Mouse (Mus musculus) CH12.LX (cell line): ENCODE measurements around the gene Pop4. TPM values are rescaled to one million over a fixed set of nuclear protein-coding genes. Genes with fewer than 3 reads are reported as not detected.

Experiments
- DNase-seq: peaks from one replicate; pipeline ENCODE4 v3.0.0-alpha.2; 2013; ENCODE audit errors: extremely low read depth
- H3K27ac ChIP-seq: 2 replicates; pipeline ENCODE4 v1.5.1; 2012; ENCODE audit warnings: low read depth, mild to moderate bottlenecking, control low read depth, moderate library complexity; ENCODE audit not compliant: insufficient read depth
- H3K27me3 ChIP-seq: replicated peaks from 2 replicates; pipeline ENCODE3; 2012; ENCODE audit warnings: inconsistent platforms
- H3K36me3 ChIP-seq, 2 experiments: replicated peaks in 1 of 2; 2 replicates each; pipeline versions ENCODE3 to v1.6.1; 2012; ENCODE audit warnings: inconsistent platforms in 1 of 2, low read length in 1 of 2, mild to moderate bottlenecking in 1 of 2, mixed read lengths in 1 of 2, moderate library complexity in 1 of 2; ENCODE audit not compliant: control insufficient read depth in 1 of 2, insufficient read depth in 1 of 2
- H3K4me1 ChIP-seq, 2 experiments: 2 replicates each; pipeline ENCODE4 v1.6.1; 2012; ENCODE audit warnings: inconsistent platforms in 1 of 2, moderate library complexity in 1 of 2; ENCODE audit not compliant: insufficient read depth in 2 of 2, control insufficient read depth in 1 of 2
- H3K4me2 ChIP-seq: 2 replicates; pipeline ENCODE4 v1.6.1; 2012; ENCODE audit warnings: low read depth, mild to moderate bottlenecking, control low read depth; ENCODE audit not compliant: poor library complexity, insufficient read depth, severe bottlenecking
- H3K4me3 ChIP-seq, 3 experiments: fragments of 150-350 bp in 1 of 3; sonication (generic) in 1 of 3; replicated peaks in 1 of 3; 2 replicates each; pipeline versions ENCODE3 to v1.5.1; 2011 to 2012; ENCODE audit warnings: low read depth in 2 of 3, low read length in 2 of 3, mild to moderate bottlenecking in 2 of 3, moderate library complexity in 2 of 3, control low read depth in 1 of 3, improper control_type of control experiment in 1 of 3, inconsistent platforms in 1 of 3, mixed read lengths in 1 of 3; ENCODE audit not compliant: poor library complexity in 1 of 3
- H3K79me2 ChIP-seq: replicated peaks from 2 replicates; pipeline ENCODE4 v1.6.1; 2012; ENCODE audit warnings: mild to moderate bottlenecking, moderate library complexity; ENCODE audit not compliant: control insufficient read depth, poor library complexity, insufficient read depth, severe bottlenecking; ENCODE audit errors: extremely low read depth
- H3K9ac ChIP-seq: 2 replicates; pipeline ENCODE4 v1.6.1; 2012; ENCODE audit warnings: low read depth, mild to moderate bottlenecking, control low read depth, moderate library complexity; ENCODE audit not compliant: insufficient read depth
- H3K9me3 ChIP-seq: replicated peaks from 2 replicates; pipeline ENCODE3; 2012; ENCODE audit warnings: low read length, inconsistent platforms, mixed read lengths
- BHLHE40 ChIP-seq: IDR thresholded peaks from 2 replicates; pipeline ENCODE4 v1.6.1; 2011; ENCODE audit warnings: mild to moderate bottlenecking, low read depth, low read length, improper control_type of control experiment
- CTCF ChIP-seq, 2 experiments: IDR thresholded peaks in 1 of 2; conservative IDR thresholded peaks in 1 of 2; 2 replicates each; pipeline ENCODE4 v1.5.1; 2011 to 2012; ENCODE audit warnings: low read depth in 2 of 2, low read length in 2 of 2, improper control_type of control experiment in 1 of 2, inconsistent platforms in 1 of 2, mild to moderate bottlenecking in 1 of 2, moderate library complexity in 1 of 2
- E2F4 ChIP-seq: IDR thresholded peaks from 2 replicates; pipeline ENCODE4 v1.6.1; 2011; ENCODE audit warnings: low read depth, low read length, improper control_type of control experiment; ENCODE audit not compliant: insufficient replicate concordance
- EP300 ChIP-seq: IDR thresholded peaks from 2 replicates; pipeline ENCODE4 v1.6.1; 2011; ENCODE audit warnings: low read length, improper control_type of control experiment
- JUND ChIP-seq: conservative IDR thresholded peaks from 2 replicates; pipeline ENCODE4 v1.6.1; 2011; ENCODE audit warnings: low read depth, low read length, improper control_type of control experiment
- MXI1 ChIP-seq: IDR thresholded peaks from 2 replicates; pipeline ENCODE4 v1.6.1; 2011; ENCODE audit warnings: mild to moderate bottlenecking, low read depth, low read length, improper control_type of control experiment
- MYC ChIP-seq: IDR thresholded peaks from 2 replicates; pipeline ENCODE4 v1.6.1; 2011; ENCODE audit warnings: low read depth, mild to moderate bottlenecking, improper control_type of control experiment, low read length
- NELFE ChIP-seq: IDR thresholded peaks from 2 replicates; pipeline ENCODE4 v1.6.1; 2011; ENCODE audit warnings: low read depth, low read length, improper control_type of control experiment
- RAD21 ChIP-seq: IDR thresholded peaks from 2 replicates; pipeline ENCODE4 v1.6.1; 2011; ENCODE audit warnings: low read depth, mild to moderate bottlenecking, low read length, improper control_type of control experiment, moderate library complexity
- SIN3A ChIP-seq: IDR thresholded peaks from 2 replicates; pipeline ENCODE4 v1.6.1; 2012; ENCODE audit warnings: low read length, improper control_type of control experiment, inconsistent platforms
- SMC3 ChIP-seq: IDR thresholded peaks from 2 replicates; pipeline ENCODE4 v1.6.1; 2011; ENCODE audit warnings: low read depth, low read length, improper control_type of control experiment
- TCF12 ChIP-seq: IDR thresholded peaks from 2 replicates; pipeline ENCODE4 v1.6.1; 2014; ENCODE audit warnings: low read depth, mild to moderate bottlenecking, inconsistent platforms, low read length, improper control_type of control experiment
- ZC3H11A ChIP-seq: IDR thresholded peaks from 2 replicates; pipeline ENCODE4 v1.6.1; 2012; ENCODE audit warnings: low read depth, mild to moderate bottlenecking, inconsistent platforms, low read length, improper control_type of control experiment
- ZNF384 ChIP-seq: IDR thresholded peaks from 2 replicates; pipeline ENCODE4 v1.6.1; 2012; ENCODE audit warnings: low read depth, low read length, improper control_type of control experiment, inconsistent platforms
- dilution Hi-C: fragments of 300-500 bp; cut with MboI; formaldehyde crosslinking; loops from 2 replicates; pipeline ENCODE4 v1.14.3; 2020; ENCODE audit warnings: low sequenced_read_pairs; ENCODE audit not compliant: extremely low pct_unique_long_range_greater_than_20kb, extremely low pct_ligation_motif_present
- in situ Hi-C: fragments of 300-500 bp; cut with MboI; formaldehyde crosslinking; loops from 3 replicates; pipeline ENCODE4 v1.14.3; 2019; ENCODE audit warnings: low sequenced_read_pairs, low pct_ligation_motif_present, low pct_unique_long_range_greater_than_20kb, mixed read lengths
- polyA plus RNA-seq: library from polyadenylated mRNA; unstranded; fragments of >175 nt; gene quantifications from 2 replicates; pipeline ENCODE4 v1.2.1, GENCODE M21; 2012; ENCODE audit warnings: low read depth; ENCODE audit not compliant: insufficient read length
- total RNA-seq, 2 experiments: library from RNA; depleted of rRNA; stranded (reverse); fragments of 300-350 nt in 1 of 2; fragments of >200 nt in 1 of 2; gene quantifications; 2 replicates each; pipeline ENCODE4 v1.2.3; 2012 to 2014

Gene Pop4
- total and polyA plus RNA-seq, 3 experiments = 33.5 to 64.0 (median 50.5) TPM

DNA sequence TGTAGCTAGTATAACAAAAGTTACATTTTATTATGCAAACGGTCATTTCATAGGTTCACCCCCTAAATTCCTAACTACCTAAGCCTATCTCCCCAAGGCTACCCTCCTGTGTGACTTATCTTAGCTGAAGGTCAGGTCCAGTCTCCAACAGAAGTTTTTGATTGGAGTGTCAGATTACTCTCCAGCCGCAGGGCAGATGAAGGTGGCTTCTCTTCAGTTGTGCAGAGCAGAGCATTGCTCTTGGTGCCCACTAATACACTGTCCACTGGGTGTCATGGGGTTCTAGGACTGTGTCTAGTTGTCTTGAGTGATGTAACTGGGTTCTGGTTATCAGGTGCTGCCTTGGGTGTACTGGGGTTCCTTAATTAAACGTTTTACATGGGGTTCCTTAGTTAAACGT lies 636 bp upstream of the Pop4 start:
- Histone ChIP-seq H3K27me3 (no peaks in the 10 kb centered on the region), H3K36me3 (peaks cover 12 to 22% of the 10 kb centered on the region in 2 experiments), H3K79me2 (peaks cover 20% of the 10 kb centered on the region), H3K4me1 (peaks cover 3 to 20% of the 10 kb centered on the region in 2 experiments), H3K4me3 (peak overlapping the region; percentile 72 to 88 (median 85)), H3K4me2 (peak overlapping the region; percentile 92), H3K27ac (no peak overlapping the region), H3K9ac (peak overlapping the region; percentile 73), H3K9me3 (no peaks in the 10 kb centered on the region)
- dilution Hi-C loops = no loop called here
- TF ChIP-seq MXI1 (no peak), JUND (no peak)
- DNase-seq = no peak
- in situ Hi-C loops = no loop called here

- Histone ChIP-seq H3K4me2 (0 out of 2 replicates have a peak overlapping the region, but pooled peaks have one; percentile 92), H3K4me1 (peaks cover 3 to 23% of the 10 kb centered on the region in 2 experiments), H3K4me3 (peak overlapping the region; percentile 72 to 88 (median 85)), H3K27me3 (no peaks in the 10 kb centered on the region), H3K9ac (peak overlapping the region; percentile 73), H3K36me3 (peaks cover 16 to 26% of the 10 kb centered on the region in 2 experiments), H3K27ac (no peak overlapping the region), H3K79me2 (peaks cover 20% of the 10 kb centered on the region), H3K9me3 (no peaks in the 10 kb centered on the region)
- DNase-seq = no peak
- dilution Hi-C loops (no loop called here), in situ Hi-C loops (no loop called here)
- TF ChIP-seq MYC (no peak), ZNF384 (peak; percentile 81), TCF12 (no peak)
Observed at GRCm38 (mm10) chr7:38271511-38271811, 238 bp upstream of the Pop4 start.

GRCm38 (mm10) chr7:38267006-38267680 lies 4.1 kb downstream of the Pop4 start:
- peaks cover 3 to 23% of the 10 kb centered on the region in 2 experiments for H3K4me1 ChIP-seq
- H3K36me3 ChIP-seq = peaks cover 57 to 69% of the 10 kb centered on the region in 2 experiments
- H3K9me3 ChIP-seq = no peaks in the 10 kb centered on the region
- peaks cover 20% of the 10 kb centered on the region for H3K79me2 ChIP-seq
- H3K4me3 ChIP-seq = no peak overlapping the region
- in situ Hi-C loops = loop anchor here (10.0 kb wide), 1 partner anchor 62 kb away; no protein-coding TSS in a partner anchor
- peak; percentile 61 for DNase-seq
- no peak overlapping the region for H3K9ac ChIP-seq
- dilution Hi-C loops = no loop called here
- no peak overlapping the region for H3K27ac ChIP-seq
- H3K4me2 ChIP-seq = no peak overlapping the region
- TF ChIP-seq BHLHE40 = no peak
- TF ChIP-seq EP300 = peak; percentile 46; the same call in 1 of the 2 replicates
- TF ChIP-seq RAD21 = peak; percentile 60
- TF ChIP-seq SMC3 = peak; percentile 41
- 0 out of 2 replicates have a peak, but pooled peaks have one; percentile 40 for TF ChIP-seq SIN3A
- TF ChIP-seq E2F4 = no peak
- TF ChIP-seq ZC3H11A = no peak
- TF ChIP-seq CTCF (conservative IDR thresholded peaks at IDR 0.05 in 1 of 2, IDR thresholded peaks at IDR 0.05 in 1 of 2; ENCODE audit: low read depth in 2 of 2, low read length in 2 of 2) = peak in 1 of 2 experiments; percentile 73; a peak in 2 of 4 replicates
- no peak for TF ChIP-seq NELFE
- no peaks in the 10 kb centered on the region for H3K27me3 ChIP-seq
